Mouse (Mus musculus) lung, adult 2 months (tissue): ENCODE results near the gene Ajm1.

Source experiments
- CTCF ChIP-seq: fragments of 200-500 bp; IDR thresholded peaks from 2 replicates; pipeline ENCODE4 v1.5.1; 2011; ENCODE audit warnings: mild to moderate bottlenecking, low read length, control low read depth; ENCODE audit not compliant: insufficient read depth
- POLR2A ChIP-seq: fragments of 200-500 bp; IDR thresholded peaks from 2 replicates; pipeline ENCODE4 v1.6.1; 2011; ENCODE audit warnings: low read depth, mild to moderate bottlenecking, control low read depth, low read length, borderline replicate concordance; ENCODE audit errors: extremely low read depth

DNA sequence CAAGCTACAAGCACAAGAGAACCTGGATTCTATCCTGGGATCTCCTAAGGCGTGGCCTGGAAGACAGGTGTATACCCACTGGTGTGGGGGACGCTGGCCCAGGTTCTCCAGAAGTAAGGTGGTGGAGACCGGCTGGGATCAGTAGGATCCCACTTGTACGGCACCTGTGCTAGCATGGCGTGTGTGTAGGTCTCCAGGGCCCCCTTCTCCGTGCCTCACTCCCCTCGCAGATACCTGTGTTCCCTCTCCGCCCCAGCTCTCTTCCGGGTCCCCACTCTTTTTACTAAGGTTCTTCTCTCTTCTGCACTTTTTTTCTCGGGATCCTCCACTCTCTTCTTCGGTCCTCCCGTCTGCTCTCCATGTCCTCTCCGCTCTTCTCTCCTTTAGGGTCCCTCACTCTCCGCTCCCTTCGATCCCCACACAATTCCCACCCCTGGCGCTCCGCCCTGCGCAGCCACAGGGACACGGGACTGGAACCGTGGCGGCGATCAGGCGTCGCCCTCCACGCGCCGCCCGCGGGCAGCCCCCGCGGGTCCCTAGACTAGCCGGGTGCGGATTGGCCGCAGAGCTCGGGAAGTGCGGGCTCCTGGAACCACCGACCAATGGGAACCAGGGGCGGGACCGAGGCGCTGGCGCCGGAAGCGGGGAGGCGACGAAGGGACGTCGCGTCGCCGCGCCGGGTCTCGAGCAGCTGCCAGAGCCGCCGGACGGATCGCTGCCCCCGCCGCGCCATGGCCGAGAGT, 24.2 kb downstream of the Ajm1 start, which contains the start of gene Edf1:
- TF ChIP-seq CTCF (no peak), POLR2A (peak; percentile 80)
